8 mouse cellular contexts compared by ENCODE assay signal in genomic region chr9:101076095-101076875, GRCm38 (mm10). TPM values are rescaled to one million over a fixed set of nuclear protein-coding genes. Genes with fewer than 3 reads are reported as not detected.
DNase-seq lines count a peak whose midpoint lies in the region; ATAC-seq lines count a peak whose summit lies in the region.

No protein-coding gene starts in this region.

- peak; percentile 33 to 55 for DNase-seq in heart, adult 18-20 months
- DNase-seq in heart, adult 8-10 months (ENCODE audit: low spot score): no peak
- peak; percentile 63 to 73 for DNase-seq in adrenal gland, postnatal 36 days
- peak; percentile 20 to 44 for DNase-seq in kidney, postnatal 36 days
- peak; percentile 41 for DNase-seq in midbrain, embryonic 14.5 days
- DNase-seq in left cerebral cortex, postnatal 36 days (ENCODE audit: low spot score in 2 of 2): no peak

- under 1% methylated on average over 18 of the region's 18 CpGs for WGBS in forebrain, embryonic 16.5 days
- under 1% methylated on average over 18 of the region's 18 CpGs for WGBS in midbrain, embryonic 14.5 days

- peak overlapping the region; percentile 83 for H3K4me2 ChIP-seq in forebrain, embryonic 16.5 days (ENCODE audit: low read length)
- H3K4me2 ChIP-seq in midbrain, embryonic 14.5 days (ENCODE audit: low read length): peak overlapping the region; percentile 94

- peak overlapping the region; percentile 98 for H3K4me3 ChIP-seq in forebrain, embryonic 16.5 days (replicated peaks; ENCODE audit: low read length)
- H3K4me3 ChIP-seq in midbrain, embryonic 14.5 days (replicated peaks; ENCODE audit: low read depth, low read length): peak overlapping the region; percentile 98

- peak overlapping the region; percentile 99 for H3K9ac ChIP-seq in forebrain, embryonic 16.5 days (replicated peaks; ENCODE audit: low read depth, low read length)
- H3K9ac ChIP-seq in midbrain, embryonic 14.5 days (replicated peaks; ENCODE audit: low read length): peak overlapping the region; percentile 99

- H3K4me1 ChIP-seq in forebrain, embryonic 16.5 days (replicated peaks; ENCODE audit: control insufficient read depth, insufficient read depth, low read length): peaks cover 22% of the 10 kb centered on the region
- peaks cover 31% of the 10 kb centered on the region for H3K4me1 ChIP-seq in midbrain, embryonic 14.5 days (ENCODE audit: control insufficient read depth, insufficient read depth, low read length)

- H3K36me3 ChIP-seq in forebrain, embryonic 16.5 days (ENCODE audit: control insufficient read depth, insufficient read depth): no peaks in the 10 kb centered on the region
- no peaks in the 10 kb centered on the region for H3K36me3 ChIP-seq in midbrain, embryonic 14.5 days (ENCODE audit: control insufficient read depth, insufficient read depth, low read length)

- H3K9me3 ChIP-seq in forebrain, embryonic 16.5 days (ENCODE audit: control insufficient read depth, low read length): no peaks in the 10 kb centered on the region
- no peaks in the 10 kb centered on the region for H3K9me3 ChIP-seq in midbrain, embryonic 14.5 days (ENCODE audit: control insufficient read depth, low read length)

- no peak for ATAC-seq in forebrain, embryonic 16.5 days
- ATAC-seq in midbrain, embryonic 14.5 days (ENCODE audit: low FRiP score, low TSS enrichment): no peak
- ATAC-seq in erythroid progenitor cell, adult 5-6 weeks (replicated peaks; ENCODE audit: low FRiP score, poor library complexity, severe bottlenecking): no peak

- no peaks in the 10 kb centered on the region for H3K27me3 ChIP-seq in forebrain, embryonic 16.5 days (replicated peaks; ENCODE audit: control insufficient read depth, insufficient read depth, low read length)
- no peaks in the 10 kb centered on the region for H3K27me3 ChIP-seq in midbrain, embryonic 14.5 days (ENCODE audit: control insufficient read depth, insufficient read depth, low read length)

- intact Hi-C loops in left cerebral cortex, postnatal 36 days (cut with DNase I): no loop called here

- no peak overlapping the region for H3K27ac ChIP-seq in forebrain, embryonic 16.5 days (ENCODE audit: low read length)
- no peak overlapping the region for H3K27ac ChIP-seq in midbrain, embryonic 14.5 days (replicated peaks; ENCODE audit: low read depth, low read length)

RNA-seq across cellular contexts. Expression of gene Msl2, which starts 2.4 kb away (rescaled TPM):
- 10 to 100 TPM; 30.8 to 33.9 TPM for total RNA-seq in heart, adult 18-20 months (2021)
- total RNA-seq in heart, adult 8-10 months (2022): 10 to 100 TPM; 30.6 to 35.1 (median 34.1) TPM
- 10 to 100 TPM; 50.5 to 56.6 TPM for total RNA-seq in adrenal gland, postnatal 36 days (2021)
- polyA plus RNA-seq in forebrain, embryonic 16.5 days (2015; fragmentation: Nextera tagmentation; extraction: Ambion mirVana): 5.0 and 5.4 TPM in 2 replicates
- polyA plus RNA-seq in midbrain, embryonic 14.5 days (2014; fragmentation: Nextera tagmentation; extraction: Ambion mirVana): 7.2 and 12.5 TPM in 2 replicates
- 59.1 and 74.6 TPM in 2 replicates for total RNA-seq in erythroid progenitor cell, adult 5-6 weeks (2015; ENCODE audit: low replicate concordance)
- total RNA-seq in erythroid progenitor cell, adult 5-6 weeks (2017; ENCODE audit: low replicate concordance): 51.0 and 59.3 TPM in 2 replicates
- 10 to 100 TPM; 61.5 to 63.2 TPM for total RNA-seq in left cerebral cortex, postnatal 36 days (2021)

RNA-seq across cellular contexts. Expression of gene Pccb, which starts 41.6 kb away (rescaled TPM):
- 100 to 1,000 TPM; 107 TPM for total RNA-seq in heart, adult 18-20 months (2021)
- 100 to 1,000 TPM; 105 to 121 (median 110) TPM for total RNA-seq in heart, adult 8-10 months (2022)
- total RNA-seq in adrenal gland, postnatal 36 days (2021): 100 to 1,000 TPM; 106 to 178 TPM
- polyA plus RNA-seq in forebrain, embryonic 16.5 days (2015; fragmentation: Nextera tagmentation; extraction: Ambion mirVana): 19.9 and 20.7 TPM in 2 replicates
- 25.8 and 26.8 TPM in 2 replicates for polyA plus RNA-seq in midbrain, embryonic 14.5 days (2014; fragmentation: Nextera tagmentation; extraction: Ambion mirVana)
- 5.9 and 10.8 TPM in 2 replicates for total RNA-seq in erythroid progenitor cell, adult 5-6 weeks (2015; ENCODE audit: low replicate concordance)
- 7.8 and 8.2 TPM in 2 replicates for total RNA-seq in erythroid progenitor cell, adult 5-6 weeks (2017; ENCODE audit: low replicate concordance)
- 10 to 100 TPM; 37.6 to 44.2 TPM for total RNA-seq in left cerebral cortex, postnatal 36 days (2021)

Comparison
In these comparisons a context has a peak if more than half of its experiments do, and no peak if none do; other contexts are left out.
1. DNase-seq: peak in heart, adult 18-20 months (2 of 2), adrenal gland, postnatal 36 days (2 of 2), kidney, postnatal 36 days (2 of 2) and midbrain, embryonic 14.5 days (single experiment); none in heart, adult 8-10 months (single experiment) and left cerebral cortex, postnatal 36 days (0 of 2).